Mouse (Mus musculus): ENCODE data around the gene Phlda2. TPM values are rescaled to one million over a fixed set of nuclear protein-coding genes. Genes with fewer than 3 reads are reported as not detected.
A peak's percentile ranks its signal among the peaks of the same experiment; 100 is the strongest.

Gene Phlda2
- polyA plus RNA-seq, 1 experiment from 2014 or later = 9.1 TPM

DNA sequence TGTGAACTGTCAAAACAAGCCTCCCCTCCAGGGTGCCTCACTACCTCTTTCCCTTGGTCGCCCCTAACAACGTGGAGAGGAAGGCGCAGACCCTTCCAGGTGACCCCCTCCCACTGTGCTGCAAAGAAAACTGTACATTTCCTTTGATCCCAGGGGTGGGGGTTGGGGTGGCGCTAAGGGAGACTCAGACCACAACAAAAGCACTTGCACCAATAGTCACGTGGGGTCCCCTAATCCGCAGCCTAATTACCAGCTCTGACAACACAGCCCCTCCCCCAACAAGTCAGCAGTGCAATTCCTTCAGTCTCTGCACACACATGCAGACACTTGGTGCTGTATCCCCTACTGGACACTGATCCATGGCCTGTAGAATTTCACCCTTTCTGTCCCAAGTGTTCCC lies 35.2 kb downstream of the Phlda2 start:
- Histone ChIP-seq H3K4me1 (ENCODE audit: insufficient read depth, low read length) (peaks cover 7% of the 10 kb centered on the region; the same call in 1 of the 2 replicates), H3K27me3 (ENCODE audit: insufficient read depth, low read length) (no peaks in the 10 kb centered on the region), H3K36me3 (ENCODE audit: insufficient read depth, low read length) (no peaks in the 10 kb centered on the region), H3K27ac (ENCODE audit: low read length) (no peak overlapping the region), H3K9me3 (ENCODE audit: low read length) (no peaks in the 10 kb centered on the region; the same call in 1 of the 2 replicates), H3K4me2 (replicated peaks; ENCODE audit: low read depth, low read length) (no peak overlapping the region), H3K4me3 (ENCODE audit: low read length) (no peak overlapping the region), H3K9ac (replicated peaks; ENCODE audit: low read length) (no peak overlapping the region)
- 15% methylated on average over 6 of the region's 6 CpGs for WGBS
- no peak for ATAC-seq (ENCODE audit: low FRiP score, low TSS enrichment)

GRCm38 (mm10) chr7:143466099-143466677 lies 36.8 kb downstream of the Phlda2 start:
- Histone ChIP-seq H3K36me3 (ENCODE audit: insufficient read depth, low read length) (no peaks in the 10 kb centered on the region), H3K27ac (ENCODE audit: low read length) (no peak overlapping the region), H3K4me1 (ENCODE audit: insufficient read depth, low read length) (peaks cover 16% of the 10 kb centered on the region), H3K4me2 (replicated peaks; ENCODE audit: low read depth, low read length) (no peak overlapping the region), H3K27me3 (ENCODE audit: insufficient read depth, low read length) (no peaks in the 10 kb centered on the region), H3K9me3 (ENCODE audit: low read length) (peaks cover 5% of the 10 kb centered on the region; the same call in 1 of the 2 replicates), H3K4me3 (ENCODE audit: low read length) (no peak overlapping the region), H3K9ac (replicated peaks; ENCODE audit: low read length) (no peak overlapping the region)
- 0 out of 2 replicates have a peak, but pooled peaks have one; percentile 23 for ATAC-seq (ENCODE audit: low FRiP score, low TSS enrichment)
- WGBS = 42% methylated on average over 14 of the region's 14 CpGs

- ATAC-seq (ENCODE audit: low FRiP score, low TSS enrichment) = peak; percentile 10; the same call in 1 of the 2 replicates
- 19% methylated on average over 56 of the region's 56 CpGs for WGBS
- peaks cover 17% of the 10 kb centered on the region for H3K9me3 ChIP-seq (ENCODE audit: low read length)
- peak overlapping the region; percentile 47 for H3K4me3 ChIP-seq (ENCODE audit: low read length)
- no peaks in the 10 kb centered on the region for H3K27me3 ChIP-seq (ENCODE audit: insufficient read depth, low read length)
- peak overlapping the region; percentile 59 for H3K27ac ChIP-seq (ENCODE audit: low read length)
- peak overlapping the region; percentile 66 for H3K9ac ChIP-seq (replicated peaks; ENCODE audit: low read length)
- peaks cover 16% of the 10 kb centered on the region for H3K4me1 ChIP-seq (ENCODE audit: insufficient read depth, low read length)
- H3K36me3 ChIP-seq (ENCODE audit: insufficient read depth, low read length) = no peaks in the 10 kb centered on the region
- peak overlapping the region; percentile 60 for H3K4me2 ChIP-seq (replicated peaks; ENCODE audit: low read depth, low read length)
Observed at GRCm38 (mm10) chr7:143464811-143465560, 38.0 kb downstream of the Phlda2 start.

DNA sequence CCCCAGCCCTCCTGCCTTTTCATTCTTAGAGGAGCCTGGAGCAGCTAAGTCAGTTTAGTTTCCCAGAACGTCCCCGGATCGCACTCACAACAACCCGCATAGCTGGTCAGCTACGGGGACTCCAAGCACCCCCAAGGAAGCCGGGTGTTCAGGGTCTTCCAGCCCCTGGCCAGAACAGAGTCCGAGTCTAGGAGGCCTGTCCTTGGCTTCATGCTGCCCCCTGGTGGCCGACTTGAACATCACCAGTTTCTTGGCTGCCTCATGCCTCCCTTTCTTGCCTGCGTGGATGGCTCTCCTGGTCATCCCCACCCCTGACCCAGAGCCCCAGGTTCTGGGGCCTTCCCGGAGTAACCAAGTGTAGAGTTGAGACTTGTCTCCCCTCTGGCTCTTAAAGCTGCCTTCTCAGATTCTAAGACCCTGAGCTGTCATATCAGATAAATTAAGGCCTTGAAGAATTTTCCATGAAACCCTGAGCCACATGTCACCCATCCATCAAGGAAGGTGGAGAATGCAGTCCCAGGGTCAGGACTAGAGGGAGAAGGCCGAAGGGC lies 39.0 kb downstream of the Phlda2 start:
- H3K9ac ChIP-seq (replicated peaks; ENCODE audit: low read length) = no peak overlapping the region
- peaks cover 28% of the 10 kb centered on the region for H3K9me3 ChIP-seq (ENCODE audit: low read length)
- H3K36me3 ChIP-seq (ENCODE audit: insufficient read depth, low read length) = no peaks in the 10 kb centered on the region
- 27% methylated on average over 11 of the region's 11 CpGs for WGBS
- ATAC-seq (ENCODE audit: low FRiP score, low TSS enrichment) = no peak
- peaks cover 16% of the 10 kb centered on the region for H3K4me1 ChIP-seq (ENCODE audit: insufficient read depth, low read length)
- H3K4me3 ChIP-seq (ENCODE audit: low read length) = no peak overlapping the region
- H3K27ac ChIP-seq (ENCODE audit: low read length) = peak overlapping the region; percentile 49; the same call in 1 of the 2 replicates
- H3K27me3 ChIP-seq (ENCODE audit: insufficient read depth, low read length) = no peaks in the 10 kb centered on the region
- H3K4me2 ChIP-seq (replicated peaks; ENCODE audit: low read depth, low read length) = no peak overlapping the region

GRCm38 (mm10) chr7:143462516-143462915 lies 40.4 kb downstream of the Phlda2 start:
- WGBS = 77% methylated on average over 5 of the region's 5 CpGs
- no peak for ATAC-seq (ENCODE audit: low FRiP score, low TSS enrichment)
- H3K4me3 ChIP-seq (ENCODE audit: low read length) = no peak overlapping the region
- no peaks in the 10 kb centered on the region for H3K27me3 ChIP-seq (ENCODE audit: insufficient read depth, low read length)
- no peak overlapping the region for H3K27ac ChIP-seq (ENCODE audit: low read length)
- no peaks in the 10 kb centered on the region for H3K36me3 ChIP-seq (ENCODE audit: insufficient read depth, low read length)
- no peak overlapping the region for H3K4me2 ChIP-seq (replicated peaks; ENCODE audit: low read depth, low read length)
- no peak overlapping the region for H3K9ac ChIP-seq (replicated peaks; ENCODE audit: low read length)
- peaks cover 30% of the 10 kb centered on the region for H3K9me3 ChIP-seq (ENCODE audit: low read length)
- peaks cover 19% of the 10 kb centered on the region for H3K4me1 ChIP-seq (ENCODE audit: insufficient read depth, low read length)

DNA sequence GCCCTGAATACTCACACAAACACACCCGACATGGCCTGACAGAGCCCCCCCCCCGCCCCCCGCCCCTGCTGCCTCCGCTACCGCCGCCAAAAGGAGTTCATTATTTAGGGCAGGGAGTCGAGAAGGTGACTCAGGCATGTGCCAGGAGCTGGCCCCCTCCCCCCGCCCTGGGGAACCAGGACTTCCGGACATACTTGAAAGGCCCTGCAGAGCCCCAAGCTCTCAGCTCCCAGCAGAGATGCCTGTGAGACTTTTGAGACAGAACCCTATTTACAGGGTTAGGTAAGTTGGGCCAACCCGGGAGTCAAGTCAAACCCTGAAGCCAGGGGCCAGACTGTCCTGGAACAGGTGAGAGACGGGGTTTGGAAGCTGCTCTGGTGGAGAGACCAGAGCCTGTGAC lies 41.0 kb downstream of the Phlda2 start:
- Histone ChIP-seq H3K4me1 (ENCODE audit: insufficient read depth, low read length) (peaks cover 19% of the 10 kb centered on the region), H3K36me3 (ENCODE audit: insufficient read depth, low read length) (no peaks in the 10 kb centered on the region), H3K9me3 (ENCODE audit: low read length) (peaks cover 30% of the 10 kb centered on the region), H3K9ac (replicated peaks; ENCODE audit: low read length) (no peak overlapping the region), H3K27ac (ENCODE audit: low read length) (no peak overlapping the region), H3K4me2 (replicated peaks; ENCODE audit: low read depth, low read length) (peak overlapping the region; percentile 55; the same call in 1 of the 2 replicates), H3K4me3 (ENCODE audit: low read length) (no peak overlapping the region), H3K27me3 (ENCODE audit: insufficient read depth, low read length) (no peaks in the 10 kb centered on the region)
- WGBS = 42% methylated on average over 11 of the region's 11 CpGs
- no peak for ATAC-seq (ENCODE audit: low FRiP score, low TSS enrichment)

DNA sequence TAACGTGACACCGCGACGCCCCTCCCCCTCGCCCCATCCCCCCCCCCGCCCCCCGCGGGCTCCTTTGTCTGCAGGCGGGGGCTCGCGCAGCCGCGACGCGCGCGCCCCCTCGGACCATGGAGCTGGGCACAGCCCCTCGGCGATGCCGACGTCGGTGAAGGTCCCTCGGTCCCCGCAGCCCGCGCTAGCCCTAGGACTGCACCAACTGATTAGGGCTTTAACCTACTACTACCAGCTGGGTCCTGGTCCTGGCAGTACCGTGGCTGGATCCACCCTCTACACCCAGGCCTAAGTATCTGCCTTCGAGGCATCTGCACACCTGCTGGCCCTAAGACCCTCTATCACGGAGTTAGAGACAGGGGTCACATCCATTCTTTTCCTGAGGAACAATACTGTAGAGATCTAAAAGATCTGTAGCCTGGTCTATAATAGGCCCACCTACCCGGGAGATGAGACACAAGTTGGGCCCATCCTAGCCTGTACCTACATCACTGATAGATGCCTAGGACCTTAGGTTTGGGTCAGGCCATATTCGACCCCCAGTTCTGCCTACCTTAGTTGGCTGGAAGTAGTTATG lies 41.6 kb downstream of the Phlda2 start:
- H3K27me3 ChIP-seq (ENCODE audit: insufficient read depth, low read length) = no peaks in the 10 kb centered on the region
- peaks cover 19% of the 10 kb centered on the region for H3K4me1 ChIP-seq (ENCODE audit: insufficient read depth, low read length)
- peak overlapping the region; percentile 55 for H3K4me2 ChIP-seq (replicated peaks; ENCODE audit: low read depth, low read length)
- 30% methylated on average over 15 of the region's 32 CpGs for WGBS
- H3K9me3 ChIP-seq (ENCODE audit: low read length) = peaks cover 30% of the 10 kb centered on the region
- no peaks in the 10 kb centered on the region for H3K36me3 ChIP-seq (ENCODE audit: insufficient read depth, low read length)
- peak overlapping the region; percentile 29 for H3K4me3 ChIP-seq (ENCODE audit: low read length)
- H3K9ac ChIP-seq (replicated peaks; ENCODE audit: low read length) = peak overlapping the region; percentile 62
- H3K27ac ChIP-seq (ENCODE audit: low read length) = peak overlapping the region; percentile 62; the same call in 1 of the 2 replicates
- ATAC-seq (ENCODE audit: low FRiP score, low TSS enrichment) = peak; percentile 33

DNA sequence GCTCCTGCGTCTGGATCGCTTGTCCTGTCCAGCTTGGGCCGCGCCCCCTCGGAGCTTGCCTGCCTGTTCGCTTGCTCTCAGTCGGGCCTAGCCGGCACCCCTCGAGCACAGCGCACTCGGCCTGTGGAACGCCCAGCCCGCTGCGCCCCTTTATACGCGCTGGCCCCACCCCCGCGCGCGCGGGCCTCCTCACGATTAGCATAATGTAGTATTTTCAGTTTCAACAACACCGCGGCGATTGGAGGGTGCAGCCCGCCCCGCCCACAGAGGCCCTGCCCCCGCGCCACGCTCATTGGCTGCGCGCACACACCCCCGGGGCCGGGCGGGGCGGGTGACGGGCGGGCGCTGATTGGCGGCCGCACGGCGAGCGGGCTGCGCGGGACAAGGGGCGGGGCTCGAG lies 42.1 kb downstream of the Phlda2 start, which contains the start of gene Cdkn1c:
Gene Cdkn1c (minus strand): TSS at position 177 of the 400 bp plus-strand sequence.
- Histone ChIP-seq H3K9ac (replicated peaks; ENCODE audit: low read length) (peak within 1 kb of the TSS; percentile 73), H3K27me3 (ENCODE audit: insufficient read depth, low read length) (no peaks in the 10 kb centered on the region), H3K4me2 (replicated peaks; ENCODE audit: low read depth, low read length) (peak within 1 kb of the TSS; percentile 55), H3K36me3 (ENCODE audit: insufficient read depth, low read length) (no peaks in the 10 kb centered on the region), H3K4me1 (ENCODE audit: insufficient read depth, low read length) (peaks cover 19% of the 10 kb centered on the region), H3K27ac (ENCODE audit: low read length) (peak within 1 kb of the TSS; percentile 71), H3K4me3 (ENCODE audit: low read length) (peak within 1 kb of the TSS; percentile 57), H3K9me3 (ENCODE audit: low read length) (peaks cover 30% of the 10 kb centered on the region)
- 26% methylated on average over 35 of the region's 48 CpGs for WGBS
- peak; percentile 83 for ATAC-seq (ENCODE audit: low FRiP score, low TSS enrichment)

DNA sequence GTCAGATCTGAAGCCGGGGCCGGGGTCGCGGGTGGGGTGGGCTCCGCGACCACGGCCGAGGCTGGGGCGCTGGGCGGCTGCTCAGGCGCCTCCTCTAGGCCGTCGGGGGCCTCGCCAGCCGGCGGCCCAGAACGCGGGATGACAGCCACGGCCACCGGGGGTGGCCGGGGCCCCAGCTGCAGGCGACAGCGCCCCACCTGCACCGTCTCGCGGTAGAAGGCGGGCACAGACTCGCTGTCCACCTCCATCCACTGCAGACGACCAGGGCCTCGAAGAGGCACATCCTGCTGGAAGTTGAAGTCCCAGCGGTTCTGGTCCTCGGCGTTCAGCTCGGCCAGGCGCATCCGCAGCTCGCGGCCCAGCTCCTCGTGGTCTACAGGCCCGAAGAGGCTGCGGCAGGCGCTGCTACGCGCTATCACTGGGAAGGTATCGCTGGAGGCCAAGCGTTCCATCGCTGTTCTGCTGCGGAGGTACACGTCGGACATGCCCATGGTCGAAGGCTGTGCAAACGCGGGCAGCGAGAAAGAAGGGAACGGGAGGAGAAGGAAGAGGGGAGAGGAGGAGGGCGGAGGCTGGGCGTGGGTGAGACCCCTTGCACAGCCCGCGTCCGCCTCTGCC lies 42.6 kb downstream of the Phlda2 start:
- WGBS = 26% methylated on average over 60 of the region's 60 CpGs
- Histone ChIP-seq H3K27ac (ENCODE audit: low read length) (peak overlapping the region; percentile 71), H3K36me3 (ENCODE audit: insufficient read depth, low read length) (no peaks in the 10 kb centered on the region), H3K4me2 (replicated peaks; ENCODE audit: low read depth, low read length) (peak overlapping the region; percentile 55), H3K4me1 (ENCODE audit: insufficient read depth, low read length) (peaks cover 18% of the 10 kb centered on the region), H3K9me3 (ENCODE audit: low read length) (peaks cover 30% of the 10 kb centered on the region), H3K9ac (replicated peaks; ENCODE audit: low read length) (peak overlapping the region; percentile 73), H3K4me3 (ENCODE audit: low read length) (peak overlapping the region; percentile 57), H3K27me3 (ENCODE audit: insufficient read depth, low read length) (no peaks in the 10 kb centered on the region)
- ATAC-seq (ENCODE audit: low FRiP score, low TSS enrichment) = no peak
